Mouse (Mus musculus) midbrain, postnatal 0 days (tissue): ENCODE data around the gene Kalrn. TPM values are rescaled to one million over a fixed set of nuclear protein-coding genes. Genes with fewer than 3 reads are reported as not detected.

ENCODE experiments used
- ATAC-seq: fragments of 200-750 bp; cut with Nextera tagmentation; 2 replicates; pipeline ENCODE4 v1.8.0; 2017; ENCODE audit warnings: moderate number of reproducible peaks, mild to moderate bottlenecking, moderate TSS enrichment, moderate library complexity; ENCODE audit not compliant: low FRiP score
- DNase-seq: peaks from one replicate; pipeline ENCODE4 v3.0.0-alpha.2; 2015; ENCODE audit warnings: low spot score
- H3K27ac ChIP-seq: fragments of 300-500 bp; sonication (generic); 2 replicates; pipeline ENCODE4 v1.5.1; 2014; ENCODE audit warnings: low read depth, mild to moderate bottlenecking, low read length, mixed read lengths
- H3K27me3 ChIP-seq: fragments of 300-500 bp; sonication (generic); 2 replicates; pipeline ENCODE4 v1.6.1; 2014; ENCODE audit warnings: low read length, control low read depth, mixed read lengths; ENCODE audit not compliant: insufficient read depth
- H3K36me3 ChIP-seq: fragments of 300-500 bp; sonication (generic); 2 replicates; pipeline ENCODE4 v1.6.1; 2014; ENCODE audit warnings: low read length, control low read depth, mixed read lengths; ENCODE audit not compliant: insufficient read depth
- H3K4me1 ChIP-seq: fragments of 300-500 bp; sonication (generic); 2 replicates; pipeline ENCODE4 v1.6.1; 2014; ENCODE audit warnings: mild to moderate bottlenecking, control low read depth, antibody characterized with exemption, low read length, mixed read lengths; ENCODE audit not compliant: insufficient read depth
- H3K4me2 ChIP-seq: fragments of 300-500 bp; sonication (generic); 2 replicates; pipeline ENCODE4 v1.6.1; 2014; ENCODE audit warnings: low read depth, mild to moderate bottlenecking, low read length, mixed read lengths; ENCODE audit not compliant: poor library complexity, severe bottlenecking
- H3K4me3 ChIP-seq: fragments of 300-500 bp; sonication (generic); 2 replicates; pipeline ENCODE4 v1.5.1; 2014; ENCODE audit warnings: low read depth, mild to moderate bottlenecking, low read length, moderate library complexity
- H3K9ac ChIP-seq: fragments of 300-500 bp; sonication (generic); replicated peaks from 2 replicates; pipeline ENCODE4 v1.6.1; 2014; ENCODE audit warnings: mild to moderate bottlenecking, low read length, moderate library complexity, mixed read lengths; ENCODE audit not compliant: poor library complexity, severe bottlenecking
- H3K9me3 ChIP-seq: fragments of 300-500 bp; sonication (generic); 2 replicates; pipeline ENCODE4 v1.6.1; 2016; ENCODE audit warnings: low read length, control low read depth
- CTCF ChIP-seq: IDR thresholded peaks from 2 replicates; pipeline ENCODE4 v1.5.1; 2016; ENCODE audit warnings: antibody characterized with exemption, mild to moderate bottlenecking
- WGBS: fragments of 180-500 bp; shearing (Covaris S2); extraction: QIAGEN DNeasy Blood & Tissue Kit; methylation state at CpG from one replicate; pipeline ENCODE4 v1.1.7; 2014; 5-methylcytosine and 5-hydroxymethylcytosine counted together
- polyA plus RNA-seq: library from polyadenylated mRNA; unstranded; fragments of >200 nt; fragmentation: Nextera tagmentation; extraction: Ambion mirVana; gene quantifications from 2 replicates; pipeline ENCODE4 v1.2.1, GENCODE M21; 2015
- total RNA-seq: library from RNA; depleted of rRNA; stranded (reverse); fragments of >200 nt; gene quantifications from 2 replicates; pipeline ENCODE4 v1.2.3, GENCODE M21; 2014

Kalrn gene
- total and polyA plus RNA-seq, 2 experiments from 2014 or later = 23.6 to 128 TPM

- Histone ChIP-seq H3K27me3 (no peaks in the 10 kb centered on the region), H3K9me3 (no peaks in the 10 kb centered on the region), H3K9ac (no peak overlapping the region), H3K4me2 (no peak overlapping the region), H3K36me3 (no peaks in the 10 kb centered on the region), H3K4me3 (no peak overlapping the region), H3K27ac (no peak overlapping the region), H3K4me1 (peaks cover 3% of the 10 kb centered on the region; the same call in 1 of the 2 replicates)
- DNase-seq (no peak), ATAC-seq (no peak)
- 84% methylated on average over 5 of the region's 5 CpGs for WGBS
- TF ChIP-seq CTCF = no peak
These were observed 23.8 kb downstream of the Kalrn start for GRCm38 (mm10) chr16:34549470-34549999.

GRCm38 (mm10) chr16:34546805-34547509 lies 26.4 kb downstream of the Kalrn start:
- no peak overlapping the region for H3K4me3 ChIP-seq
- WGBS = 56% methylated on average over 6 of the region's 6 CpGs
- no peak overlapping the region for H3K9ac ChIP-seq
- no peaks in the 10 kb centered on the region for H3K36me3 ChIP-seq
- peaks cover 6% of the 10 kb centered on the region; the same call in 1 of the 2 replicates for H3K4me1 ChIP-seq
- no peak overlapping the region for H3K4me2 ChIP-seq
- ATAC-seq (no peak), DNase-seq (peak; percentile 46)
- no peak for TF ChIP-seq CTCF
- H3K9me3 ChIP-seq = no peaks in the 10 kb centered on the region
- no peak overlapping the region for H3K27ac ChIP-seq
- H3K27me3 ChIP-seq = no peaks in the 10 kb centered on the region

- Histone ChIP-seq H3K4me2 (no peak overlapping the region), H3K4me1 (peaks cover 3% of the 10 kb centered on the region; the same call in 1 of the 2 replicates), H3K27ac (no peak overlapping the region), H3K9ac (no peak overlapping the region), H3K9me3 (no peaks in the 10 kb centered on the region), H3K4me3 (no peak overlapping the region), H3K36me3 (no peaks in the 10 kb centered on the region), H3K27me3 (no peaks in the 10 kb centered on the region)
- no peak for TF ChIP-seq CTCF
- DNase-seq (peak; percentile 36), ATAC-seq (no peak)
- 49% methylated on average over 4 of the region's 4 CpGs for WGBS
These were observed 29.6 kb downstream of the Kalrn start for GRCm38 (mm10) chr16:34543754-34544153.

GRCm38 (mm10) chr16:34542341-34542740 lies 31.0 kb downstream of the Kalrn start:
- H3K9ac ChIP-seq = no peak overlapping the region
- ATAC-seq (no peak), DNase-seq (no peak)
- H3K27me3 ChIP-seq = no peaks in the 10 kb centered on the region
- no peak for TF ChIP-seq CTCF
- H3K9me3 ChIP-seq = no peaks in the 10 kb centered on the region
- no peaks in the 10 kb centered on the region for H3K36me3 ChIP-seq
- 94% methylated on average over 2 of the region's 2 CpGs for WGBS
- H3K4me2 ChIP-seq = no peak overlapping the region
- H3K27ac ChIP-seq = no peak overlapping the region
- peaks cover 3% of the 10 kb centered on the region; the same call in 1 of the 2 replicates for H3K4me1 ChIP-seq
- H3K4me3 ChIP-seq = no peak overlapping the region

DNA sequence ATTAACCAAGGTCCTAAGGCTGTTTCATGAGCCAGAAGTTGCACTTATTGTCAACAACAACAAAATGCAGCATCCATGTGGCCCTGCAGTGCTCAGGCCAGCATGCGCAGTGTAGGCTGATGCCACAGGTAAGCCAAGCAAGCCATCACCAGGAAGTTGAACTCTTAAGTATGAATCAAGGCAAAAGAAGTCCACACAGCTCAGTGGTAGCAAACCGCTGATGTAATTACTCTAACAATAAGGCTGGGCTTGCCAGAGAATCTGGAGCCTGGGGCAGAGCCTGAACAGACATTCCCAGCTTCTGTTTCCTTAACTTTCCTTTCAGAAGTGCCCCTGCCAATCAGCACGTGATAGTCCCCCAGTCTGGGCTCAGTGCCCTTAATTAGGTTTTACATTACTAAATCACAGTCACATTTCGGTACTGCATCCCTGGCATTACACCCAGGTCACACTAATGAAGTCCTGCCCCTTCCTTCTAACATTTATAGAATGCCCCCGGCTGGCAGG lies 34.6 kb downstream of the Kalrn start:
- TF ChIP-seq CTCF = no peak
- Histone ChIP-seq H3K36me3 (no peaks in the 10 kb centered on the region), H3K9me3 (no peaks in the 10 kb centered on the region), H3K4me3 (no peak overlapping the region), H3K9ac (no peak overlapping the region), H3K4me2 (no peak overlapping the region), H3K4me1 (peaks cover 5% of the 10 kb centered on the region; the same call in 1 of the 2 replicates), H3K27ac (no peak overlapping the region), H3K27me3 (no peaks in the 10 kb centered on the region)
- ATAC-seq (no peak), DNase-seq (no peak)
- 66% methylated on average over 5 of the region's 5 CpGs for WGBS

DNA sequence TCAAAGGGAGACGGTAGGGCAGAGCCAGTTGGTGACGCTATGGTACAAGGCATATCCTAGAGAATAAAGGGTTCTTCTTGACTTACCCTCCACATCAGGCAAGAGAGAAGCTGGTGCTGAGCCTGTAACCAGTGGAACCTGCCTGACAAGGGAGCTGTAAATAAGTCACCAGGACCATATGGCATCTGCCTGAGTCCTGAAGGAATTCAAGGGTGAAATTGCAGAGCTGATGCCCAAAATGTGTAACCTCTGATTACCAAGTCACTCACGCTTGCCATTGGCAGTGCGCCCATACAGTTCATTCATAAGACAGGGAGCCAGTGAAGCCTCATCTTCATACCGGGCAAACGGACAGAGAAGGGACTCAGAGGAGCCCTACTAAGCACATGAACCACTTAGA lies 37.0 kb downstream of the Kalrn start:
- ATAC-seq (no peak), DNase-seq (peak; percentile 89)
- no peaks in the 10 kb centered on the region for H3K36me3 ChIP-seq
- H3K4me3 ChIP-seq = no peak overlapping the region
- H3K27me3 ChIP-seq = no peaks in the 10 kb centered on the region
- WGBS = 62% methylated on average over 6 of the region's 6 CpGs
- 0 out of 2 replicates have a peak, but pooled peaks cover 3% of the 10 kb centered on the region for H3K4me1 ChIP-seq
- H3K9me3 ChIP-seq = no peaks in the 10 kb centered on the region
- no peak overlapping the region for H3K9ac ChIP-seq
- TF ChIP-seq CTCF = no peak
- no peak overlapping the region for H3K4me2 ChIP-seq
- no peak overlapping the region for H3K27ac ChIP-seq
